Mouse (Mus musculus): ENCODE data around the gene Ccnl1. TPM values are rescaled to one million over a fixed set of nuclear protein-coding genes. Genes with fewer than 3 reads are reported as not detected.

Ccnl1 gene
- polyA plus RNA-seq, 1 experiment from 2014 or later = 99.3 TPM

GRCm38 (mm10) chr3:65950831-65951365 lies 7.2 kb downstream of the Ccnl1 start:
- 94% methylated on average over 4 of the region's 4 CpGs for WGBS
- peaks cover 31% of the 10 kb centered on the region for H3K4me1 ChIP-seq
- H3K27me3 ChIP-seq (ENCODE audit: poor library complexity, severe bottlenecking) = no peaks in the 10 kb centered on the region
- peak; percentile 11 for DNase-seq (ENCODE audit: extremely low spot score, low spot score)
- H3K9me3 ChIP-seq = no peaks in the 10 kb centered on the region
- H3K36me3 ChIP-seq (replicated peaks) = peaks cover 100% of the 10 kb centered on the region
- no peak overlapping the region for H3K4me3 ChIP-seq
- H3K27ac ChIP-seq = no peak overlapping the region

- 93% methylated on average over 2 of the region's 2 CpGs for WGBS
- Histone ChIP-seq H3K9me3 (no peaks in the 10 kb centered on the region), H3K36me3 (replicated peaks) (peaks cover 100% of the 10 kb centered on the region), H3K27me3 (ENCODE audit: poor library complexity, severe bottlenecking) (no peaks in the 10 kb centered on the region), H3K4me3 (no peak overlapping the region), H3K4me1 (peaks cover 25% of the 10 kb centered on the region), H3K27ac (no peak overlapping the region)
- DNase-seq (ENCODE audit: extremely low spot score, low spot score) = no peak
These were observed 7.7 kb downstream of the Ccnl1 start for GRCm38 (mm10) chr3:65950304-65950703.

GRCm38 (mm10) chr3:65945277-65945932 lies 12.6 kb downstream of the Ccnl1 start:
- peak; percentile 12 for DNase-seq (ENCODE audit: extremely low spot score, low spot score)
- Histone ChIP-seq H3K27me3 (ENCODE audit: poor library complexity, severe bottlenecking) (no peaks in the 10 kb centered on the region), H3K4me3 (no peak overlapping the region), H3K4me1 (peaks cover 4% of the 10 kb centered on the region), H3K27ac (no peak overlapping the region), H3K36me3 (replicated peaks) (peaks cover 71% of the 10 kb centered on the region), H3K9me3 (no peaks in the 10 kb centered on the region)
- 97% methylated on average over 2 of the region's 2 CpGs for WGBS

GRCm38 (mm10) chr3:65944713-65945112 lies 13.3 kb downstream of the Ccnl1 start:
- no peaks in the 10 kb centered on the region for H3K27me3 ChIP-seq (ENCODE audit: poor library complexity, severe bottlenecking)
- H3K4me1 ChIP-seq = peaks cover 4% of the 10 kb centered on the region
- no peak overlapping the region for H3K4me3 ChIP-seq
- peak; percentile 13 for DNase-seq (ENCODE audit: extremely low spot score, low spot score)
- 91% methylated on average over 3 of the region's 3 CpGs for WGBS
- H3K9me3 ChIP-seq = no peaks in the 10 kb centered on the region
- H3K27ac ChIP-seq = no peak overlapping the region
- H3K36me3 ChIP-seq (replicated peaks) = peaks cover 64% of the 10 kb centered on the region

DNA sequence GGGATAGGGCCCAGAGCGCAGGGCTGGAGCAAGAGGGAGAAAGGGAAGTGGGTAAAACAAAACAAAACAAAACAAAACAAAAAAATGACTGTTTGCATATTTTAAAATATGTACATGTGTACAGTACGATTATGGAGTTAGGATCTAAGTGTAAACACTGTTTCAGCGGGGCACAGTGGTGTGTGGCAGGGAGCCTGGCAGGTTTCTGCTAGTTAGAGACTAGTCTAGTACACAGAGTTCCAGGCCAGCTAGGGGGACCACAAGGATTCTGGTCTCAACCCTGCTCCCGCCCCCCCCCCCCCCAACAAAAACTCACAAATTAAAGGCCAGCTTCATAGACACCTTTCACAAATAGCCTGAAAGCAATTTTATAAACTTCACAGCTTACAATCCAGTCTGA lies 14.6 kb downstream of the Ccnl1 start:
- Histone ChIP-seq H3K4me3 (no peak overlapping the region), H3K27me3 (ENCODE audit: poor library complexity, severe bottlenecking) (no peaks in the 10 kb centered on the region), H3K27ac (no peak overlapping the region), H3K4me1 (peaks cover 4% of the 10 kb centered on the region), H3K9me3 (no peaks in the 10 kb centered on the region), H3K36me3 (replicated peaks) (peaks cover 51% of the 10 kb centered on the region)
- peak; percentile 11 for DNase-seq (ENCODE audit: extremely low spot score, low spot score)
- 86% methylated on average over 4 of the region's 4 CpGs for WGBS

DNA sequence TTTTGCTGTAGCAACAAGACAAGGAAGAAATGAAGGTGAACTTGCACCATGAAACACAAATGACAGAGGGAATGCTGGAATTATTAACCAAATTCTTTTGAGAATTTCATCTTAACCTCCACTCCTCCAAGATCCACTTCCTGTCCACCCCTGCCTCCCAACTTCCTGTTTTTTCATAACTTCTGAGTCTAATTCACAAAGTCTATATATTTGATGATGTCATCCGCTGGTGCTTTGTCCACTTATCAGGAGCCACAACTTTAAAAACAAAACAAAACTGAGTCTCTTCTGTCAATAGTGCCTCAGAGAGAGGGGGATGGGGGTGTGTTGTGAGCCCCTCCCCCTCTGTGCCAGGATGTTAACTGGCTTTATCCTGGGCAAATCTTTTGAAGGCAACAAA lies 17.0 kb downstream of the Ccnl1 start:
- Histone ChIP-seq H3K4me3 (no peak overlapping the region), H3K4me1 (peaks cover 4% of the 10 kb centered on the region), H3K27me3 (ENCODE audit: poor library complexity, severe bottlenecking) (no peaks in the 10 kb centered on the region), H3K27ac (no peak overlapping the region), H3K36me3 (replicated peaks) (peaks cover 27% of the 10 kb centered on the region), H3K9me3 (no peaks in the 10 kb centered on the region)
- DNase-seq (ENCODE audit: extremely low spot score, low spot score) = no peak
- WGBS = 89% methylated on average over 1 of the region's 1 CpGs

DNA sequence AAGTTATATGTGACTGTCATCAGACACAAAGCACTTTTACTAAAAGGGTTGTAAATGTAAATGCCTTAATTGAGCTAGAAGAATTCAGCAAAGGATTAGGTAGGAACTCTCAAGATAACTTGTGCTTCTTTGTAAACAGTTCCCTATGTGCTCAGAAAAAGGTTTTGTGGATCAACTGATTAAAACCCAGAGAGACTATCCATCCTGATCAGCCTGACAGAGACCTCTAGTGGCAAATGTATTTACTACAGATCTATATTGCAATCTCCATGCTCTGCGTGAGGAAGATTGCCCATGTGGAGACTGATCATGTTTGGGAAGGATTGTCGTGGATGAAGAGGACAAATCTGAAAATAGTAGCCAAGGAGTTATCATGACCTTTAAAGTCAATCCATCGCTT lies 19.8 kb downstream of the Ccnl1 start:
- Histone ChIP-seq H3K9me3 (no peaks in the 10 kb centered on the region), H3K27ac (no peak overlapping the region), H3K27me3 (ENCODE audit: poor library complexity, severe bottlenecking) (no peaks in the 10 kb centered on the region), H3K4me1 (peaks cover 4% of the 10 kb centered on the region), H3K4me3 (no peak overlapping the region), H3K36me3 (replicated peaks) (0 out of 2 replicates have a peak, but pooled peaks cover 2% of the 10 kb centered on the region)
- DNase-seq (ENCODE audit: extremely low spot score, low spot score) = peak; percentile 12
- 15% methylated on average over 3 of the region's 3 CpGs for WGBS

GRCm38 (mm10) chr3:65936384-65936783 lies 21.7 kb downstream of the Ccnl1 start:
- Histone ChIP-seq H3K4me3 (no peak overlapping the region), H3K4me1 (peaks cover 3% of the 10 kb centered on the region)

DNA sequence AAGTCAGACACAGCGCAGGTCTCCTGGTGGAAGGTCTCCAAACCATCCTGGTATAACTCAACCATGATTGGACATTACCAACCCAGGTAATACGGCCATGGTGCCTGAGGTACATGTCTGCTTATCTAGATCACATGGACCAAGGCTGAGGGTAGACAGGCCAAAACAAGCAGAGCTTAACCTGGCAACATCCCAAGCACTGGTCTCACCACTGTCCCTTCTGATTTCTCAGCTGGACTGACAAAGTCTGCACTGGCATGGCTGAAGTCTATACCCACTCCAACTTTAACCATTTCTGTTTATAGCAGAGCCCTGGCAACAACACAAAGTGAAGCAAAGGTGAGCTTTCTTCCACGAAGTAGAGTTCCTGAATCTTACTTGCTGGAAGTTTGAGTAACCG lies 22.9 kb downstream of the Ccnl1 start:
- DNase-seq (ENCODE audit: extremely low spot score, low spot score) = peak; percentile 9
- Histone ChIP-seq H3K36me3 (replicated peaks) (no peaks in the 10 kb centered on the region), H3K27ac (no peak overlapping the region), H3K4me1 (peaks cover under 1% of the 10 kb centered on the region), H3K27me3 (ENCODE audit: poor library complexity, severe bottlenecking) (no peaks in the 10 kb centered on the region), H3K4me3 (no peak overlapping the region), H3K9me3 (no peaks in the 10 kb centered on the region)
- 85% methylated on average over 4 of the region's 4 CpGs for WGBS

More at GRCm38 (mm10) chr3:65936384-65936783, 21.7 kb downstream of the Ccnl1 start:
- peak; percentile 11 for DNase-seq (ENCODE audit: extremely low spot score, low spot score)
- WGBS = 62% methylated on average over 12 of the region's 12 CpGs
- no peaks in the 10 kb centered on the region for H3K27me3 ChIP-seq (ENCODE audit: poor library complexity, severe bottlenecking)
- H3K36me3 ChIP-seq (replicated peaks) = no peaks in the 10 kb centered on the region
- no peak overlapping the region for H3K27ac ChIP-seq
- H3K9me3 ChIP-seq = no peaks in the 10 kb centered on the region

- H3K27me3 ChIP-seq (ENCODE audit: poor library complexity, severe bottlenecking) = no peaks in the 10 kb centered on the region
- no peaks in the 10 kb centered on the region for H3K9me3 ChIP-seq
- peak; percentile 12 for DNase-seq (ENCODE audit: extremely low spot score, low spot score)
- H3K27ac ChIP-seq = no peak overlapping the region
- H3K36me3 ChIP-seq (replicated peaks) = no peaks in the 10 kb centered on the region
- peaks cover 15% of the 10 kb centered on the region for H3K4me1 ChIP-seq
- no peak overlapping the region for H3K4me3 ChIP-seq
- 87% methylated on average over 4 of the region's 4 CpGs for WGBS
These were observed 24.3 kb downstream of the Ccnl1 start for GRCm38 (mm10) chr3:65933726-65934125.

GRCm38 (mm10) chr3:65931542-65931941 lies 26.5 kb downstream of the Ccnl1 start:
- WGBS = 93% methylated on average over 7 of the region's 7 CpGs
- H3K27me3 ChIP-seq (ENCODE audit: poor library complexity, severe bottlenecking) = no peaks in the 10 kb centered on the region; the same call in 1 of the 2 replicates
- no peaks in the 10 kb centered on the region for H3K36me3 ChIP-seq (replicated peaks)
- DNase-seq (ENCODE audit: extremely low spot score, low spot score) = no peak
- peaks cover 29% of the 10 kb centered on the region for H3K4me1 ChIP-seq
- no peak overlapping the region for H3K27ac ChIP-seq
- H3K9me3 ChIP-seq = no peaks in the 10 kb centered on the region
- H3K4me3 ChIP-seq = no peak overlapping the region

DNA sequence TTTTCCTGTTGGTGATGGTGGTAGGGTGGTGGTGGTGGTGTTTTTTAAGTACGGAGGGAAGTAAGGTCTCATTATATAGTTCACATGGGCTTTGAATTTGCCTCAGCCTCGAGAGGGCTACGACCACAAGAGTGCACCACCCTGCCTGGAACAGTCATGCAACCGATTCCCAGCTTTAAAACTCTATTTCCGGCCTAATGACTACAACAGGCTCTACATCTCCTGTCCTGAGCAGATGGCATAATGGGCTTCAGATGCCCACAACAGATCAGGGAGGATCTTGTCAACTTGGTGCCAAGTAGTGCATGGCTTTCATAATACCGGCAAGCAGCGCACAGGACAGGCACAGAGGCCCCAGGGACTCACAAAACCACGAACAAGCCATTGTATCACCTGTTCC lies 27.4 kb downstream of the Ccnl1 start:
- DNase-seq (ENCODE audit: extremely low spot score, low spot score) = no peak
- H3K4me1 ChIP-seq = peaks cover 29% of the 10 kb centered on the region
- H3K27me3 ChIP-seq (ENCODE audit: poor library complexity, severe bottlenecking) = no peaks in the 10 kb centered on the region; the same call in 1 of the 2 replicates
- H3K9me3 ChIP-seq = no peaks in the 10 kb centered on the region
- H3K27ac ChIP-seq = no peak overlapping the region
- 67% methylated on average over 8 of the region's 8 CpGs for WGBS
- no peaks in the 10 kb centered on the region for H3K36me3 ChIP-seq (replicated peaks)
- no peak overlapping the region for H3K4me3 ChIP-seq

DNA sequence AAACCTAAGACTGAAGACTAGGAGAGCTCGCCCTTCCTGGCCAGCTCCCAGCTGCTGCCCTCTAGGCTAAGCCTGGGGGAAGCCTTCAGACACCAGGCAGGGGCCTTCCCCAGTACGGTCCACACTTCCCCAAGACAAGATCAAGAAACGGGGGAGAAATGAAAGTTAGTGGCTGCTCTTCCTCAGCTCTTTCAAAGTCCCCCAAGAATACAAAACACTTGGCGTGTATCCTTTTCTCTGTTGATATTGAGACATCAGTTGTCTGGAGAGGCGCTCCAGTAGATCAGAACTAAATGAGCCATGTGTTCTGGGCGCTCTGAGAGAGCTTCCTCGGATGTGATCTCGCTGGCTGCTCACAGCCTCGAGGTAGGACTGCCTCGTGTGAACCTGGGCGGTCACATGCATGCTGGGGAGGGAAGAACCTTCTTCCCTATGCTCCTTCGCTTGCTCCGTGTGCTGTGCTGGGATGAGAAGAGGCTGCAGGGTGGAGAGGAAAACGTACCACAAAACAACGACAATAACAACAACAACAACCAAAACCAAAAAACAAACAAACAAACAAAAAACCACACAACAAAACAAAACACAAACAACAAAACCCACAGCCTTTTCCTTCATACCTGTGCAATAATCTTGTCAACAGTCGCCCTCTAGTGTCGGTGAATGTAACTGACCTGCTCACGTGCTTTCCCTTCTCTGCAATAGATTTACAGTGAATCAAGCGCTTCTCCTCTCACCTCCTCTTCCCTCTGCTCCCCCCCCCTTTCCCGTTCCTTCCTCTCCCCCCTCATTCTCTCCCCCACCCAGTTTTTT lies 28.0 kb downstream of the Ccnl1 start:
- Histone ChIP-seq H3K27ac (peak overlapping the region; percentile 89), H3K4me1 (peaks cover 29% of the 10 kb centered on the region), H3K4me3 (peak overlapping the region; percentile 44), H3K9me3 (no peaks in the 10 kb centered on the region), H3K27me3 (ENCODE audit: poor library complexity, severe bottlenecking) (no peaks in the 10 kb centered on the region; the same call in 1 of the 2 replicates), H3K36me3 (replicated peaks) (no peaks in the 10 kb centered on the region)
- WGBS = 27% methylated on average over 20 of the region's 20 CpGs
- DNase-seq (ENCODE audit: extremely low spot score, low spot score) = peak; percentile 65
